16 mouse cellular contexts compared by ENCODE assay signal in the genomic region with DNA sequence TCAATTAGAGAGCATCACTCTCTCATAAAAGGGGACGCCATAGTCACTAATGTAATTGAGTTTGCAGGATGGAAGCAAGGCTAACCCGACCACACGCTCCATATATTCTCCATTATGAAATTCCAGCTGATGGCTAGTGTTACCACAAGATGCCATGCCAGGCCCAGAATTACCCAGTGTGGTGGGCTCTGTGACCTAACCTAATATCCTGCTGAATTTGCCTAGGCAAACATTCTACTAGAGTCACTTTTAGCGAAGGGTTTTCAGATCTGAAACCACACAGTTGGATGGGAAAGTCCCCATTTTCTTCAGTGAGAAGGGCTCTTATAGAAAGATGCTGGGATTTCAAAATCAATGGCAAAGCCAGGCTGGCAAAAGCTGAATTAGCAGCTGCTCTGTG.
DNase-seq lines count a peak whose midpoint lies in the region; ATAC-seq and TF ChIP-seq lines count a peak whose summit lies in the region.
"Had no signal": no experiment of that assay in that cellular context is flagged by ENCODE, and none has a peak within 500 bp of the region (broad histone marks: within the 10 kb centered on the region; RNA-seq: fewer than 3 reads in every experiment).

No protein-coding gene starts in this region.

- no peak overlapping the region for H3K4me2 ChIP-seq in kidney, embryonic 16.5 days (replicated peaks; ENCODE audit: low read depth, low read length)
- H3K4me2 ChIP-seq in embryonic facial prominence, embryonic 14.5 days (ENCODE audit: low read depth, low read length): no peak overlapping the region
- no peak overlapping the region; the same call in 1 of the 2 replicates for H3K4me2 ChIP-seq in liver, embryonic 11.5 days
- H3K4me2 ChIP-seq: midbrain, embryonic 12.5 days had no signal

- H3K9me3 ChIP-seq in kidney, embryonic 16.5 days (ENCODE audit: low read length): no peaks in the 10 kb centered on the region
- no peaks in the 10 kb centered on the region for H3K9me3 ChIP-seq in embryonic facial prominence, embryonic 14.5 days (ENCODE audit: control insufficient read depth, low read length)
- no peaks in the 10 kb centered on the region for H3K9me3 ChIP-seq in liver, embryonic 11.5 days (ENCODE audit: control insufficient read depth, low read length)
- H3K9me3 ChIP-seq in limb, embryonic 10.5 days (replicated peaks): no peaks in the 10 kb centered on the region
- H3K9me3 ChIP-seq: heart, embryonic 10.5 days; liver, embryonic 13.5 days; midbrain, embryonic 12.5 days had no signal

- no peak overlapping the region for H3K4me3 ChIP-seq in kidney, embryonic 16.5 days (ENCODE audit: low read length)
- H3K4me3 ChIP-seq in kidney, adult 2 months (ENCODE audit: insufficient read depth, low read depth, low read length): no peak overlapping the region
- H3K4me3 ChIP-seq in embryonic facial prominence, embryonic 14.5 days (ENCODE audit: low read depth, low read length): no peak overlapping the region
- H3K4me3 ChIP-seq in liver, embryonic 11.5 days (ENCODE audit: low read depth, low read length): no peak overlapping the region
- no peak overlapping the region for H3K4me3 ChIP-seq in limb, embryonic 10.5 days
- H3K4me3 ChIP-seq: erythroblast, embryonic 14.5 days; heart, embryonic 10.5 days; liver, embryonic 13.5 days; midbrain, embryonic 12.5 days had no signal

- TF ChIP-seq POLR2A in kidney, adult 2 months (IDR thresholded peaks at IDR 0.05; ENCODE audit: low read depth, low read length): no peak

- WGBS in kidney, embryonic 16.5 days: 61% methylated on average over 4 of the region's 4 CpGs
- WGBS in kidney, adult 2 months: 77% methylated on average over 4 of the region's 4 CpGs
- 73% methylated on average over 4 of the region's 4 CpGs for WGBS in embryonic facial prominence, embryonic 14.5 days
- 74% methylated on average over 4 of the region's 4 CpGs for WGBS in liver, embryonic 11.5 days
- WGBS in limb, embryonic 10.5 days: 79% methylated on average over 4 of the region's 4 CpGs

- no peak for DNase-seq in kidney, adult 2 months
- peak; percentile 35 for DNase-seq in embryonic facial prominence, embryonic 14.5 days (ENCODE audit: low spot score)
- no peak for DNase-seq in liver, embryonic 11.5 days (ENCODE audit: low spot score)
- DNase-seq in liver: no peak
- no peak for DNase-seq in limb, embryonic 10.5 days (ENCODE audit: low spot score)
- DNase-seq: cerebellum, adult 9-11 months; forebrain, postnatal 0 days; gastrocnemius, postnatal 14 days; liver, embryonic 13.5 days; lung, postnatal 36 days had no signal

- H3K9ac ChIP-seq in kidney, embryonic 16.5 days (replicated peaks; ENCODE audit: low read length): no peak overlapping the region
- no peak overlapping the region for H3K9ac ChIP-seq in embryonic facial prominence, embryonic 14.5 days (ENCODE audit: low read depth, low read length)
- H3K9ac ChIP-seq in liver, embryonic 11.5 days (ENCODE audit: low read depth, low read length): no peak overlapping the region
- H3K9ac ChIP-seq: forebrain, postnatal 0 days; liver, embryonic 13.5 days; midbrain, embryonic 12.5 days had no signal

- ATAC-seq in kidney, embryonic 16.5 days (ENCODE audit: low FRiP score, low TSS enrichment): no peak
- ATAC-seq in CD4-positive, CD25-positive, alpha-beta regulatory T cell, adult 4 months: peak; percentile 94
- peak; percentile 27; the same call in 1 of the 2 replicates for ATAC-seq in embryonic facial prominence, embryonic 14.5 days (ENCODE audit: low read depth)
- ATAC-seq in neutrophil, adult 5-6 weeks (ENCODE audit: extremely low read depth, insufficient number of reproducible peaks, low FRiP score, poor library complexity, severe bottlenecking): peak; percentile 33; the same call in 1 of the 2 replicates
- ATAC-seq in liver, embryonic 11.5 days (replicated peaks; ENCODE audit: low FRiP score): no peak
- ATAC-seq: forebrain, postnatal 0 days had no signal

- peak overlapping the region; percentile 88 for H3K27ac ChIP-seq in kidney, embryonic 16.5 days (ENCODE audit: low read length)
- H3K27ac ChIP-seq in kidney, adult 2 months (ENCODE audit: insufficient read depth, low read depth, low read length): no peak overlapping the region
- H3K27ac ChIP-seq in embryonic facial prominence, embryonic 14.5 days (replicated peaks; ENCODE audit: low read depth, low read length): no peak overlapping the region
- H3K27ac ChIP-seq in liver, embryonic 11.5 days (ENCODE audit: low read depth, low read length): no peak overlapping the region
- H3K27ac ChIP-seq in limb, embryonic 10.5 days: no peak overlapping the region
- H3K27ac ChIP-seq: heart, embryonic 10.5 days; liver, embryonic 13.5 days; midbrain, embryonic 12.5 days had no signal

- no peak for TF ChIP-seq CTCF in kidney, adult 2 months (conservative IDR thresholded peaks at IDR 0.05; ENCODE audit: insufficient read depth, insufficient read length, low read depth, low read length)

- no peaks in the 10 kb centered on the region for H3K27me3 ChIP-seq in kidney, embryonic 16.5 days (ENCODE audit: insufficient read depth, low read length)
- H3K27me3 ChIP-seq in kidney, adult 2 months (replicated peaks; ENCODE audit: control insufficient read depth, insufficient read depth, low read length): no peaks in the 10 kb centered on the region
- H3K27me3 ChIP-seq in embryonic facial prominence, embryonic 14.5 days (replicated peaks; ENCODE audit: control insufficient read depth, insufficient read depth, low read length): no peaks in the 10 kb centered on the region
- peaks cover 3% of the 10 kb centered on the region; the same call in 1 of the 2 replicates for H3K27me3 ChIP-seq in liver, embryonic 11.5 days (replicated peaks; ENCODE audit: control insufficient read depth, insufficient read depth, low read length)
- no peaks in the 10 kb centered on the region for H3K27me3 ChIP-seq in limb, embryonic 10.5 days (ENCODE audit: low read depth, poor library complexity, severe bottlenecking)
- H3K27me3 ChIP-seq: midbrain, embryonic 12.5 days had no signal

- peaks cover 28% of the 10 kb centered on the region for H3K4me1 ChIP-seq in kidney, embryonic 16.5 days (ENCODE audit: insufficient read depth, low read length)
- peaks cover 27% of the 10 kb centered on the region for H3K4me1 ChIP-seq in kidney, adult 2 months (ENCODE audit: control insufficient read depth, insufficient read depth, low read length)
- H3K4me1 ChIP-seq in embryonic facial prominence, embryonic 14.5 days (ENCODE audit: control insufficient read depth, insufficient read depth, low read length): peaks cover 12% of the 10 kb centered on the region
- peaks cover 14% of the 10 kb centered on the region for H3K4me1 ChIP-seq in liver, embryonic 11.5 days (replicated peaks; ENCODE audit: control insufficient read depth, insufficient read depth, low read length)
- H3K4me1 ChIP-seq in limb, embryonic 10.5 days: peaks cover 42% of the 10 kb centered on the region

- H3K36me3 ChIP-seq in kidney, embryonic 16.5 days (ENCODE audit: insufficient read depth, low read length): no peaks in the 10 kb centered on the region
- H3K36me3 ChIP-seq in kidney, adult 2 months (ENCODE audit: control insufficient read depth, insufficient read depth, low read length): no peaks in the 10 kb centered on the region
- H3K36me3 ChIP-seq in embryonic facial prominence, embryonic 14.5 days (ENCODE audit: control insufficient read depth, insufficient read depth, low read length): no peaks in the 10 kb centered on the region
- no peaks in the 10 kb centered on the region for H3K36me3 ChIP-seq in liver, embryonic 11.5 days (ENCODE audit: control insufficient read depth, insufficient read depth, low read length)
- H3K36me3 ChIP-seq in limb, embryonic 10.5 days: no peaks in the 10 kb centered on the region
- H3K36me3 ChIP-seq: heart, embryonic 10.5 days; liver, embryonic 13.5 days; midbrain, embryonic 12.5 days had no signal

Comparison
In these comparisons a context has a peak if more than half of its experiments do, and no peak if none do; other contexts are left out.
1. ATAC-seq: peak in CD4-positive, CD25-positive, alpha-beta regulatory T cell, adult 4 months (single experiment), embryonic facial prominence, embryonic 14.5 days (single experiment) and neutrophil, adult 5-6 weeks (single experiment); none in kidney, embryonic 16.5 days (single experiment) and liver, embryonic 11.5 days (single experiment).